Mouse (Mus musculus) intestine, postnatal 0 days (tissue): Measurements from ENCODE around the gene Usp40. TPM values are rescaled to one million over a fixed set of nuclear protein-coding genes. Genes with fewer than 3 reads are reported as not detected.

Experiments used
- ATAC-seq: fragments of 200-750 bp; cut with Nextera tagmentation; 2 replicates; pipeline ENCODE4 v1.8.0; 2017; ENCODE audit warnings: mild to moderate bottlenecking, moderate TSS enrichment, moderate library complexity
- H3K27ac ChIP-seq: fragments of 300-500 bp; sonication (generic); 2 replicates; pipeline ENCODE4 v1.5.1; 2014; ENCODE audit warnings: mild to moderate bottlenecking, low read depth, low read length, moderate library complexity
- H3K27me3 ChIP-seq: fragments of 300-500 bp; sonication (generic); replicated peaks from 2 replicates; pipeline ENCODE4 v1.6.1; 2014; ENCODE audit warnings: low read length, mixed read lengths; ENCODE audit not compliant: control insufficient read depth, insufficient read depth
- H3K36me3 ChIP-seq: fragments of 300-500 bp; sonication (generic); 2 replicates; pipeline ENCODE4 v1.6.1; 2014; ENCODE audit warnings: mild to moderate bottlenecking, moderate library complexity; ENCODE audit not compliant: control insufficient read depth, insufficient read depth
- H3K4me1 ChIP-seq: fragments of 300-500 bp; sonication (generic); replicated peaks from 2 replicates; pipeline ENCODE4 v1.6.1; 2014; ENCODE audit warnings: antibody characterized with exemption, low read length, mixed read lengths; ENCODE audit not compliant: control insufficient read depth, insufficient read depth
- H3K4me2 ChIP-seq: fragments of 300-500 bp; sonication (generic); replicated peaks from 2 replicates; pipeline ENCODE4 v1.6.1; 2014; ENCODE audit warnings: low read depth, mild to moderate bottlenecking, moderate library complexity
- H3K4me3 ChIP-seq: fragments of 300-500 bp; sonication (generic); 2 replicates; pipeline ENCODE4 v1.5.1; 2014; ENCODE audit warnings: low read depth, low read length
- H3K9ac ChIP-seq: fragments of 300-500 bp; sonication (generic); 2 replicates; pipeline ENCODE4 v1.6.1; 2014; ENCODE audit warnings: mild to moderate bottlenecking, low read depth, low read length
- H3K9me3 ChIP-seq: fragments of 300-500 bp; sonication (generic); 2 replicates; pipeline ENCODE4 v1.6.1; 2016; ENCODE audit warnings: mixed run types; ENCODE audit not compliant: control insufficient read depth
- CTCF ChIP-seq: sonication (generic); IDR thresholded peaks from 2 replicates; pipeline ENCODE4 v1.5.1; 2016; ENCODE audit warnings: low read depth, mild to moderate bottlenecking, control low read depth, antibody characterized with exemption, moderate library complexity
- WGBS: fragments of 180-500 bp; shearing (Covaris S2); extraction: QIAGEN DNeasy Blood & Tissue Kit; methylation state at CpG from one replicate; pipeline ENCODE4 v1.1.7; 2014; 5-methylcytosine and 5-hydroxymethylcytosine counted together
- polyA plus RNA-seq: library from polyadenylated mRNA; unstranded; fragments of >200 nt; fragmentation: Nextera tagmentation; extraction: Ambion mirVana; gene quantifications from 2 replicates; pipeline ENCODE4 v1.2.1, GENCODE M21; 2015

Gene Usp40
- polyA plus RNA-seq, 1 experiment from 2014 or later = 12.3 TPM

- H3K4me1 ChIP-seq = no peaks in the 10 kb centered on the region
- no peak overlapping the region for H3K4me3 ChIP-seq
- no peak overlapping the region for H3K9ac ChIP-seq
- no peaks in the 10 kb centered on the region for H3K9me3 ChIP-seq
- no peak for TF ChIP-seq CTCF
- WGBS = 84% methylated on average over 4 of the region's 4 CpGs
- H3K27me3 ChIP-seq = no peaks in the 10 kb centered on the region
- no peak for ATAC-seq
- H3K27ac ChIP-seq = no peak overlapping the region
- H3K4me2 ChIP-seq = no peak overlapping the region
- peaks cover 58% of the 10 kb centered on the region for H3K36me3 ChIP-seq
Measured at GRCm38 (mm10) chr1:87959532-87959931, 48.8 kb downstream of the Usp40 start.

GRCm38 (mm10) chr1:87958931-87959330, 49.4 kb downstream of the Usp40 start:
- Histone ChIP-seq H3K4me1 (no peaks in the 10 kb centered on the region), H3K9me3 (no peaks in the 10 kb centered on the region), H3K9ac (no peak overlapping the region), H3K27ac (no peak overlapping the region), H3K27me3 (no peaks in the 10 kb centered on the region), H3K36me3 (peaks cover 58% of the 10 kb centered on the region), H3K4me3 (no peak overlapping the region), H3K4me2 (no peak overlapping the region)
- no peak for TF ChIP-seq CTCF
- no peak for ATAC-seq
- 96% methylated on average over 1 of the region's 1 CpGs for WGBS

- no peak overlapping the region for H3K27ac ChIP-seq
- no peaks in the 10 kb centered on the region for H3K4me1 ChIP-seq
- no peaks in the 10 kb centered on the region for H3K9me3 ChIP-seq
- H3K4me2 ChIP-seq = no peak overlapping the region
- no peak overlapping the region for H3K4me3 ChIP-seq
- no peaks in the 10 kb centered on the region for H3K27me3 ChIP-seq
- no peak for TF ChIP-seq CTCF
- ATAC-seq = peak; percentile 54; the same call in 1 of the 2 replicates
- peaks cover 92% of the 10 kb centered on the region for H3K36me3 ChIP-seq
- H3K9ac ChIP-seq = no peak overlapping the region
- WGBS = 62% methylated on average over 3 of the region's 3 CpGs
Measured at GRCm38 (mm10) chr1:87953073-87953472, 55.3 kb downstream of the Usp40 start.

DNA sequence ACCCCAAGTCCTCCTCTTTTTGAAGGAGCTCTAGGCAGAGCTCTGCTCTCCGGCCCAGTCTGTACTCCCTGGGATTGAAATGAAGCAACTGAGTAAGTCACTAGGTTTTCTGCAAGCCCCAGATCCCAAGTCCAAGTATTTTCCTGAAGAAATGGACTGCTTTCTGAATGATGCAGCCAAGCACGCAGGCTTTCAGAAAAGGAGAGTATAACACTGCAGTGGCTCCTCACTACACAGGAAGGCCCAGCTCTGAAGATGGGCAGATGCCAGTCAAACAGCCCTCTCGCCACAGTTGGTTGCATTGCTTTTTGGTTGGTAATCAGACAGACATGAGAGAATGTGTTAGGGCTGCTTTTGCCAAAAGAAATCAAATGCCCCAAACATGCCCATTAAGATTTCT, 56.7 kb downstream of the Usp40 start:
- no peak overlapping the region for H3K4me3 ChIP-seq
- H3K9ac ChIP-seq = no peak overlapping the region
- H3K27ac ChIP-seq = 0 out of 2 replicates have a peak overlapping the region, but pooled peaks have one; percentile 28
- no peak for ATAC-seq
- 87% methylated on average over 3 of the region's 3 CpGs for WGBS
- H3K9me3 ChIP-seq = no peaks in the 10 kb centered on the region
- H3K4me1 ChIP-seq = no peaks in the 10 kb centered on the region
- no peaks in the 10 kb centered on the region for H3K27me3 ChIP-seq
- H3K4me2 ChIP-seq = no peak overlapping the region
- peaks cover 95% of the 10 kb centered on the region for H3K36me3 ChIP-seq
- TF ChIP-seq CTCF = no peak

- no peak overlapping the region for H3K27ac ChIP-seq
- H3K36me3 ChIP-seq = peaks cover 94% of the 10 kb centered on the region
- WGBS = 84% methylated on average over 6 of the region's 6 CpGs
- ATAC-seq = no peak
- no peaks in the 10 kb centered on the region for H3K9me3 ChIP-seq
- no peak overlapping the region for H3K4me2 ChIP-seq
- no peak overlapping the region for H3K4me3 ChIP-seq
- no peak for TF ChIP-seq CTCF
- no peak overlapping the region for H3K9ac ChIP-seq
- H3K4me1 ChIP-seq = no peaks in the 10 kb centered on the region
- no peaks in the 10 kb centered on the region for H3K27me3 ChIP-seq
Measured at GRCm38 (mm10) chr1:87947681-87948091, 60.7 kb downstream of the Usp40 start.

GRCm38 (mm10) chr1:87941765-87942164, 66.6 kb downstream of the Usp40 start:
- Histone ChIP-seq H3K4me1 (no peaks in the 10 kb centered on the region), H3K4me3 (no peak overlapping the region), H3K9ac (no peak overlapping the region), H3K9me3 (no peaks in the 10 kb centered on the region), H3K27me3 (no peaks in the 10 kb centered on the region), H3K4me2 (no peak overlapping the region), H3K27ac (no peak overlapping the region), H3K36me3 (peaks cover 96% of the 10 kb centered on the region)
- no peak for ATAC-seq
- no peak for TF ChIP-seq CTCF
- WGBS = 89% methylated on average over 1 of the region's 1 CpGs

GRCm38 (mm10) chr1:87936516-87936915, 71.8 kb downstream of the Usp40 start:
- peak; percentile 75 for TF ChIP-seq CTCF
- Histone ChIP-seq H3K36me3 (peaks cover 90% of the 10 kb centered on the region), H3K9ac (no peak overlapping the region), H3K27ac (no peak overlapping the region), H3K4me1 (no peaks in the 10 kb centered on the region), H3K4me3 (no peak overlapping the region), H3K9me3 (no peaks in the 10 kb centered on the region), H3K27me3 (no peaks in the 10 kb centered on the region), H3K4me2 (no peak overlapping the region)
- WGBS = 31% methylated on average over 2 of the region's 2 CpGs
- no peak for ATAC-seq
